Mouse (Mus musculus) kidney, postnatal 10 days (tissue): ENCODE data around the gene Mbnl1.

ENCODE experiments used
- DNase-seq: peaks from one replicate; pipeline ENCODE4 v3.0.0; 2021; ENCODE audit warnings: mixed read lengths

Mbnl1 gene

DNA sequence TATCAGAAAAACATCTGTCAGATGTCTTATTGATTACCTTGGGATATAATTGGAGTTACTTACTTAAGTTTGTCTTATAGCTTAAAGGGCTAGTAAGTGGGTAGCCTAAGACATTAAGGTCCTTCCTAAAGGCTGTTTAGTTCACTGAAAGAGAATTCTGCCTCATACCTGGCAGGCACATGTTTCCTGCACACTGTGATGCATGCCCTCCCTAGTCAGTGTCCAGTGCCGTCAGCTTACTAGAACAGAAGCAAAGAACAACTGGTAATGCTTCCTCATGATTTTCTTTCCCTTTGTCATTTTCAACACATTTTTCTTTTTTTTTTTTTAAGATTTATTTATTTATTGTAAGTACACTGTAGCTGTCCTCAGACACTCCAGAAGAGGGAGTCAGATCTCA lies 51.5 kb downstream of the Mbnl1 start:
- no peak for DNase-seq

DNA sequence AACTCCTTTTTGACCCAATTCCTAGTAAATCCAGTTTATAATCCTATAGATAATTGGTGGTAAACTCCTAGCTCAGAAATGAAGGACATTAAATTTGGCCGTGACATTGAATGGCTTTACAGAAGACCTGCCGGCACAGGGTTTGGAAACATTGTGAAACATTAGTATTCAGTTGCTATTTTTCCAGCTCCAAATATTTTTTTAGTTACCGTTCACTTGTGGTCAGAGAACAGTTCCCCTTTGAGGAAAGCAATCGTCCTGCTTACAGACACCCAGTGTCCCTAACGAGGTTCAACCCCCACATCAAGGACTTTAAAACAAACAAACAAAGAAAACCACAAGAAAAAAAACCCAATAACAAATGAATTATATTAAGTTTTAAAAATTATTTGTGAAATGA lies 58.7 kb downstream of the Mbnl1 start:
- DNase-seq, result no peak

DNA sequence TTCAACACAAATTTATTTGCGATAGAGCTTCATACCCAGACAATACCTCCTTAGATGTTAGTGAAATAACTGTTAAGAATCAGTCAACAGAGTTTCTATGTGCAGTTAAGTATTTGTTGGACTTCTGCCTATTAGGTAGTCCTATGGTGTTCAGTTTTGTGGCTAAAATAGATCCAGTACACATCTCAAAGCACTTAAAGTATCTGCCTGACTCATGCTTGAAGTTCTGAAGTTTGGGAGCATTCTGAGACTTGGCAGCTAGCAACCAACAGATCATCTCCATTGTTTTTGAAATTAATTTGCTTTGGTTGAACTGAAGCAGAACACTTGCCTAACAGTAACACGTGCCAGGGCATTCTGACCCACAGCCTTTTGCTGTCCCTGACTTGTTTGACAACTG lies 59.2 kb downstream of the Mbnl1 start:
- DNase-seq, result no peak

GRCm38 (mm10) chr3:60535224-60535623 lies 62.6 kb downstream of the Mbnl1 start:
- DNase-seq, result no peak

DNA sequence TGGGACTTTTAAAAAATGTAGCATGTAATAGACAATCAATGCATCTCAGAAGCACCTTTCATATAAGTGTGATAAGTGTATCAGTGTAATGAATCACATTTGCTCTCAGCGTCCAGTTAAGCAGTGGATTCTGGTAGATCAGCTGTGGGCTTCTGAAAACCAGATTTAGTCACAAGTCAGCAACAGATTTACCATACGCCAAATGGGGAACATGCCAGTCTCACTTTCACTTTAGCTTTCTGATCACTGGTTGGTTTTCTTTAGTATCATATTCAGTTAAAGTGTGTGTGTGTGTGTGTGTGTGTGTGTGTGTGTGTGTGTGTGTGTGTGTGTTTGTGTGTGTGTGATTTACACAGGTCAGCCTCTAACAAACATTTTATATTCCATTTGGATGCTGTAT lies 64.4 kb downstream of the Mbnl1 start:
- DNase-seq, result no peak

- no peak for DNase-seq
Measured at GRCm38 (mm10) chr3:60538214-60538971, 65.8 kb downstream of the Mbnl1 start.

- DNase-seq, result no peak
Measured at GRCm38 (mm10) chr3:60541121-60541520, 68.5 kb downstream of the Mbnl1 start.

DNA sequence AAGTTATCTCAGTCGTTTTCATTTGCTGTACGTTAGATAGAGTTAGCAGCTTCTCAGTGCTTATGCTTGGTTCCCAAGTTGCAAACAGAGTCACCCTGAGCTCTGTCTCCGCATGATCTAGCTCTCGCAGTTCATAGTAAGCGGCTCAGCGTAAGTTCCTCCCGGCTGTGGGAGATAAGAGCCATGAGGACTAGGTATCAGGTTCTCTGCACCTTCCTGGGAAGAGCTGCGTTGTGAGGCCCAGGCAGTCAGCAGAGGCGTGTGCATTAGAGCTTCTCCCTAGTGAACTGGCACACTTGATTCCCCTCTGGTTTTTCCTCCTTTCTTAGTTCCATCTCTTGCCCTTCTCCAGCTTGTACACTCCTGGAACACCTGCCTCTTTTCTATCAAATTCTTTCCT lies 73.6 kb downstream of the Mbnl1 start:
- DNase-seq, result no peak

DNA sequence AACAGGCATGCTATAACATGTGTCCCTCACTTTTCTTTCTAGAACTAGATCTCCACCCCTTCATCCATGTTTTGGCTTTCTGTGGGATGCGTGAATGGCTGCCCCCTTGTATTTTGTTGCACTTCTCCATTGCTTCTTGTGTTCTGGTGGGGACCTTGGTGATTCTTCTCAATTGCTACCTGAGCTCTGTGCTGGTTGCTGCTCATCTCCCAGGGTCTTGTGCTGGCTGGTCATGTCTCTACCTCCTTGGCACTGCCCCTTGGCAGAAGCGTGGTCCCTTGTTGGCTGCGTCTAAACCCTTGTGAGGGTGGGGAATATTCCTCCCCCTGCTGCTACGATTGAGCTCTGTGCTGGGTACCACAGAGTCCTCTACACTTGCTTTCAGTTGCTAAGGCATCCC lies 74.3 kb downstream of the Mbnl1 start:
- DNase-seq, result no peak

DNA sequence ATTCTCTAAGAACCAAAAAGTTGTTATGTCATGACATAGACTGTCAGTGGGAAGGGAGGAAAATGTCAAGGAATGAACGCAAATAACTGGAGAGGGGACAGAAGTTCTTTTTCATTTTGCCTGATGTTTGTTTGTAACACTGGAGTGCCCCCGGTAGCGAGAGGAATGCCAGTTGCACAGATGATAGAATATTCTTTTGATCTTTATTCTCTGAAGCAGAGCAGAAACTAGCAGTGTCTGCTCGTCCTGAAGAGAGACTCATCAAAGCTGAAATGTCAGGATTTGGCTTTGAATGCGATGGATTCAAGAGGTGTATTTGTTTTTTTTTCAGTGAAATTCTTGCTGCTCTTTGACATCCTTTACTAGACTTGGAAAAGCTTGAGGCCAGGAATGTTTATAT lies 77.9 kb downstream of the Mbnl1 start:
- DNase-seq, result no peak

GRCm38 (mm10) chr3:60551650-60552049 lies 79.0 kb downstream of the Mbnl1 start:
- DNase-seq, result no peak

GRCm38 (mm10) chr3:60553011-60553410 lies 80.4 kb downstream of the Mbnl1 start:
- no peak for DNase-seq

- DNase-seq, result no peak
Measured at GRCm38 (mm10) chr3:60556596-60556995, 84.0 kb downstream of the Mbnl1 start.

DNA sequence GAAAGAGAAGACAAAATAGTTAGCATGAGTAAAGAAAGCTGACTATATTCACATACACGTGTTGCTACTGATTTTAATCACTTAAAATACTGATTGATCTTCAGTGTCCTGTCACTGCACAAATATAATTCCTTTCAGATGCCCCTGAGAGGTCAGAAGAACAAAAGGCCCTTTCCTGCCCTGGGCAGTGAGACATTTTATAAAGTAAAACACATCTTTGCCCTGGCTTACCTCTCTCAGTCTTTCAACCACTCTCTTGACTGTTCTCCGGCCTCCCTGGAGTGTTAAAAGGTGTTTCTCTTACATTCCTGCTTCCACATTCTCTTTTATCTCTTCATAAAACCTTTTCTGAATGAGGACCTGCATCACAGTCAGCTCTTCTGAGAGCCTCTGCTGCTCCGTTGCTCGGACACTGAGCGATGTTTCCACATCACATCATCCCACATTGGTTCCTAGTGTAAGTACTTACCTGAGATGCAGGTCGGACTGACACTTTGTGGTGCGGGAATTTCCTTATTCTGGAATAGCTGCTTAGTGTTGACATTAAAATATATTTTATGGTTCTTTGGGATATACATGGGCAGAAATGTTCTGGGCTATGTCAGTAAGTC lies 85.7 kb downstream of the Mbnl1 start:
- no peak for DNase-seq

- no peak for DNase-seq
Measured at GRCm38 (mm10) chr3:60559762-60560161, 87.1 kb downstream of the Mbnl1 start.

- DNase-seq, result no peak
Measured at GRCm38 (mm10) chr3:60563529-60564243, 91.1 kb downstream of the Mbnl1 start.

DNA sequence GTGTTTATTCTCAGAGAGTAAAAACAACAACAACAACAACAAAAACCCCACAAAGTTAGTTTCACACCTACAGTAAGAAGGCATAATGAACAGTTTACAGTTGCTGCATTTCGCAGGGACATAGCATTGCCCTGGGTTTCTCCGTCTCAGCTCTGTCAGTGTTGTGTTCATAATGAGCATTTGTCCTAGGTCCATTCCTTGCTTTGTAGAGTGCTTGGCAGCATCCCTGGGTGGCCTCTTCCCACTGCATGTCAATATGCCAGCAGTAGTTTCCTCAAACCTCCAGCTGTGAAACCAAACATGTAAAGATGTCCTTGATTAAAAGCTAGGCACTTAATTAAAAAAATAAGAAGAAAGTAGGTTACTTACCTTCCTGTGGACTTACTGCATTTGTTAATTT lies 91.6 kb downstream of the Mbnl1 start:
- DNase-seq, result no peak

DNA sequence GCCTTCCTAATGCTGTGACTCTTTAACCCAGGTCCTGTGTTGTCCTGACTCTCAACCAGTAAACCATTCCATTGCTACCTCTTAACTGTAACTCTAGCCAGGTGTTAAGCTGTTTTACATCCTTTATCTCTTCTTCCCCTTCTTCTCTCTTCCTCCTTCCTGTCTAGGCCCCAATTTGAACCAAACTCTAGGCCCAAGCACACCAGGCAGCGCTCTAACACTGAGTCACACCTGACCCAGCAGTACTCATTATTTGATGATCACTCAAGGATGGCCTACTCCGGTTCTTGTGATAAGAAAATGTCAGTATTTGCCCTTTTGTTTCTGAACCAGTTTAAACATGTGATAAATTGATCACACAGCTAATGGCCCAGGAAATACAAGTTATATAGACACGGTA lies 92.6 kb downstream of the Mbnl1 start:
- DNase-seq, result no peak

DNA sequence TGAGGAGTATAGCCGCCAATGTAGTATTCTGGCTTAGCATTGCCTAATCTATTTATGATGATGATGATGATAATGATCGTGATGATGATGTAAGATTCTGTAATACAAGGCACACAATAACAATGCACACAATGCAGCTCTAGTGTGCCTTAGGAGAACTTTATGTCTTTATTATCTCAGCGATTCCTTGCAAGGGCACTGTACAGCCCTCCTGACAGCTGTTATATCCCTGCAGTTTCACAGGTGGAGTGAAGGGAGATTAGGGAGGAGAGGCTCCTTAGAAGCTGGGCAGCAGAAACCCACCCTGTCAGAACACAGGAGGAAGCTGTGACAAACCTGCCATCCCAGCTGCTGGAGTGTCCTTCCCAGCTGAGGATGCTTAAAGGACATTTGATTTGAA lies 93.3 kb downstream of the Mbnl1 start:
- no peak for DNase-seq

- DNase-seq, result no peak
Measured at GRCm38 (mm10) chr3:60568171-60568684, 95.6 kb downstream of the Mbnl1 start.

GRCm38 (mm10) chr3:60568801-60569568 lies 96.4 kb downstream of the Mbnl1 start:
- DNase-seq, result peak; percentile 28

DNA sequence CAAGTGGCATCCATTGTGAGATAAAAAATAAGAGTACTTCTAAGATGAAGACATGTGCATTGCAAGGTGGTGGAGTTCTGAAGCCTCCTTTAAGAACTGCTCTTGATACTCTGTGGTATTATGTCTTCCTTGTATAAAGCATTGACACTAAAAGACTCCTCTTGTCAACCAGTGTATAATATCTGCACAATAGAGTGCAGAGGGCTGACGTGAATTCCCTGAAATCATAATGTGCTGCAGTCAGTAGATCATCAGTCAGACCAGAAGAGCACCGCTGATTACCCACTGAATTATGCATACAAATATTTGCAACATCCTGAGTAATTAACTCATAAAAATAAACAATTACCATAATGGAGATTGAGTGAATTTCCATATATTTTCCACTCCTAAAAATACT lies 97.2 kb downstream of the Mbnl1 start:
- no peak for DNase-seq

DNA sequence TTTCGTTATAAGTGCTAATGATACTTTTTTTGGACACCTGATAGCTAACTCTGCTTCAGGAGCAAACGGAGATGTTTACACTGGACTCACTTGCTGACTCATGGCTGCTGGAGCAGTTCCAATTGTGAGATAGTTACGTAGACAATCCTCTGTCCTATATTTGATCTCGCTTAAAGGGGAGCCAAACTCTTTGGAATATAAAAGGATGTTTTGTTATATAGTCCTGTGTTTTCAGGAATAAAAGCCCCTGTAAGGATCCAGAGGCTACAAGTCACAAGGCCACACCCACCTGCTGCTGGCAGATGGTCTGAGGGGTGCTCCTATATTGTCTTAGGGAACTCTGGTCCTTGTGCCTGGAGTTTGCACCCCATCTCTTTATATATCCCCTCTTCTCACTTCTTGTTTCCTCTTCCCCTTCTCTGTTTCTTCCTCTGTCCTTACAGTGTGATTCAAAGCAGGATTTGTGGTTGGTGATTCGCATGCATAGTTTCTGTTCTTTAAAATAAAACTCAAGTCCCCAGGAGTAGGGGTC lies 97.9 kb downstream of the Mbnl1 start:
- peak; percentile 70 for DNase-seq
